Mouse (Mus musculus) frontal cortex, adult (tissue): ENCODE measurements around the gene Trim80.
"Not testable (repeated sequence)": the region's sequence is repeated elsewhere in the genome, so short reads cannot be mapped to it uniquely, and the experiment has no call there.

Experiments
- ATAC-seq: cut with Nextera tagmentation; 2 replicates; pipeline ENCODE4 v1.9.2; 2017; ENCODE audit warnings: mild to moderate bottlenecking, moderate library complexity, mixed read lengths; ENCODE audit not compliant: low TSS enrichment

The Trim80 gene

GRCm38 (mm10) chr11:115461846-115462242, 21.5 kb downstream of the Trim80 start:
- ATAC-seq: no peak

GRCm38 (mm10) chr11:115462243-115462891, 22.0 kb downstream of the Trim80 start, which contains the start of gene Slc16a5:
Slc16a5 (plus strand) TSS chr11:115462474.
- ATAC-seq: no peak

GRCm38 (mm10) chr11:115463397-115463796, 23.1 kb downstream of the Trim80 start:
- no peak for ATAC-seq

GRCm38 (mm10) chr11:115464851-115465250, 24.5 kb downstream of the Trim80 start:
- ATAC-seq: no peak

GRCm38 (mm10) chr11:115467217-115467618, 26.9 kb downstream of the Trim80 start:
- no peak for ATAC-seq

- ATAC-seq: no peak
Observed at GRCm38 (mm10) chr11:115472183-115472582, 31.8 kb downstream of the Trim80 start.

GRCm38 (mm10) chr11:115473626-115474275, 33.4 kb downstream of the Trim80 start:
- ATAC-seq: peak; percentile 61; the same call in 1 of the 2 replicates

GRCm38 (mm10) chr11:115475025-115475757, 34.8 kb downstream of the Trim80 start, which contains the start of gene Armc7:
Armc7 (plus strand) TSS chr11:115475667.
- ATAC-seq: peak; percentile 90

- ATAC-seq: no peak
Observed at GRCm38 (mm10) chr11:115475758-115476237, 35.5 kb downstream of the Trim80 start.

GRCm38 (mm10) chr11:115476630-115477029, 36.3 kb downstream of the Trim80 start:
- not testable (repeated sequence) for ATAC-seq

- not testable (repeated sequence) for ATAC-seq
Observed at GRCm38 (mm10) chr11:115477388-115477787, 37.0 kb downstream of the Trim80 start.

GRCm38 (mm10) chr11:115478296-115478938, 38.1 kb downstream of the Trim80 start:
- ATAC-seq: no peak

GRCm38 (mm10) chr11:115481553-115482259, 41.4 kb downstream of the Trim80 start:
- ATAC-seq: peak; percentile 64

- ATAC-seq: no peak
Observed at GRCm38 (mm10) chr11:115483278-115483677, 42.9 kb downstream of the Trim80 start.

- ATAC-seq: no peak
Observed at GRCm38 (mm10) chr11:115483726-115484125, 43.4 kb downstream of the Trim80 start.

GRCm38 (mm10) chr11:115485155-115485554, 44.8 kb downstream of the Trim80 start:
- ATAC-seq: no peak

- ATAC-seq: no peak
Observed at GRCm38 (mm10) chr11:115488551-115489104, 48.3 kb downstream of the Trim80 start.

- ATAC-seq: no peak
Observed at GRCm38 (mm10) chr11:115490441-115491355, 50.4 kb downstream of the Trim80 start.

- ATAC-seq: peak; percentile 92
Observed at GRCm38 (mm10) chr11:115491356-115492083, 51.2 kb downstream of the Trim80 start, which contains the start of gene Nt5c. Nt5c (minus strand) TSS chr11:115491862.
